Mouse (Mus musculus): ENCODE data around the gene Rgs9bp. TPM values are rescaled to one million over a fixed set of nuclear protein-coding genes. Genes with fewer than 3 reads are reported as not detected.

The Rgs9bp gene
- 0.13 TPM for polyA plus RNA-seq (2014; fragmentation: Illumina TruSeq; extraction: RNeasy Lipid Tissue Mini Kit (QIAGEN cat#74804); ENCODE audit: low read depth, low replicate concordance)

DNA sequence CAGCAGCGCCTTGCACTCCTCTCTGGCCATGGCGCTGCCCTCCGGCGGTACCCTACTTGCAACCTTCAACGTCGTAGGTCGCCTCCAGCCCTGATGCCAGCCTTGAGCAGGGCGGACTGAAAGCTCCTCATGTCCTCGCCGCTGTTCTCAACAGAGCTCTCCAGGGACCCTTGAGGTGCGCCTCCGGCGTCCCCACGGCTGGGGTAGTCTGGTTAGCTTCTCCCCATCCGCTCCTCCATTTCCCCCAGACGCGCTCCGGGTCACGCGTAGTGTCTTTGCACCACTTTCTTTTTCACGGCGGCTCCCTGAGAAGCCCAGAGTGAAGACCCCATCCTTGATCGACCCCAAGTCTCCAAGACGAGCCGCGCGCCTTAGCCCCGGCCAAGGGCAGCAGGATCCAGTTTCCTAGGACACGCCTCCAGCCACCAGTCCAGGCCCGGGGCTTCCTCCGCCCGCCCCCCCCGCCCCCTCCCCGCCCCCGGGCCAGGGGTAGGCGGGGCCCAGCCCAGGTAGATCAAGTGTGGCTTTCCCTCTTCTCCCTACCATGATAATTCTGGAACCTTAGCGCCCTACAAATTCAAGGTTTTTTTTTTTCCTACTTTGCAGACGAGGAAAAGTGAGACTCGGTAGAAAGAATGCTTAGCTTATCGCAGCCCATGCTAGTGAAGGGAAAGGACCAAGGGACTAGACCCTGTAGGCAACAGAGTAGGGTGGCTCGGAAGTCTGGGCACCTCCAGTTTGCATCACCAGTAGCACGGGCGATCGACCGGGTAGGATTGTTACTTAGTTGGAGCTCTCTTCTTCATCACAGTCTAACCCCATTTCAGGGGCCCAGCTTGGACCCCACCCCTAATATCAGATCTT is at the start of gene Rgs9bp:
Rgs9bp (minus strand) TSS at position 392 of the 864 bp plus-strand sequence.

DNA sequence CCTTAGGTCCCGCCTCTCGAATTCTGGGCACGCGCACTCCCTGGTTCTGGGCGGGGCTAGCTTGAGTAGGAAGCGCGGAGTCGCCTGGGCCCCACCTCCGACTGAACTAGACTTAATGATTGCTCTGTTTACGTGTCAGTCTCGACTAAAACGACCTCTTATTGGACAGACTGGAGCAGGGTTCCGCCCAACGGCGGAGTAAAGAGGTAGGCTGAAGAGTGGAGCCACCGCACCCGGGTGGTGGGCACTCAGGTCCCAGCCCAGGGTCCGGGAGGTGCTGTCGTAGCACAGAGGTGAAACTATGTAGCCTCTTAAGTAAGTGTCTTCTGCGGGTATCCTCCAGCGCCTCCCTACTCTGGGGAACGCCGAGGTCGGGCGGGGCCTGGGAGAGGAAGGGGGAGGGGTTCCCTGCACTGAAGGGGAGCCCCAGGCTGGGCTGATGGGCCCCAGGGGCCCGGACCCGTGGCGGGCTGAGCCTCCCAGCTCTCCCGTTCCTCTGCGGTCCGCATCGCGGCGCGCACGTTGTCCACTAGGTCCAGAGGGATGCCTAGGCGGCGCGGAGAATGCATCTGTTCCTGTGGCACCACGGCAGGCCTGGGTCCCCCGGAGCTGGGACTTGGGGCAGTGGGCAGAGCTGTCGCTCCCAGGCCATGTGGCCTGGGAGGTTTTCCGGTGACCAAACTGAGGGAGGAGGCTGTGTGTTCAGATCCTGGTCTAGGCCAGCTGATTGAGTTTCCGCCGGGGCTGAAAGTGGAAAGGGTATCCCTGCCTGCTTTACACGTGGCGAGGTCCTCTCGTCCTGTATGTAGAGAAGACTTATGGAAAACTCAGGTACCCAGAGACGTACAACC is 898 bp upstream of the Rgs9bp start, which contains the start of gene Ankrd27:
Ankrd27 (plus strand) TSS at position 190 of the 851 bp plus-strand sequence.

DNA sequence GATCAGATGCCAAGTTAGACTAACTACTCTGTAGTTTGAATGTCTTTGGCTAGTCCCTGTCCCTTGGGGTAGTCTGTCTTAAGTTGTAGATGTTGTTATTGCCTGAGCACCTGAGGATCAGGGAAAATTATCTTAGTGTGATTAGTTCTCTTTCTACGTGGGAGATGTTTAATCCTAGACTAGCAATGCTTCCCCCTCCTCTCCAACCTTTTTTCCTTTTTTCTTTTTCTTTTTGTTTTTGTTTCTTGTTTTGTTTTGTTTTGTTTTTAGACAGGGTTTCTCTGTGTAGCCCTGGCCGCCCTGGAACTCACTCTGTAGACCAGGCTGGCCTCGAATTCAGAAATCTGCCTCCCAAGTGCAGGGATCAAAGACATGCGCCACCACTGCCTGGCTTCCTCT is 29.2 kb downstream of the Rgs9bp start, which contains the start of gene Nudt19:
Nudt19 (minus strand) TSS at position 100 of the 399 bp plus-strand sequence.

DNA sequence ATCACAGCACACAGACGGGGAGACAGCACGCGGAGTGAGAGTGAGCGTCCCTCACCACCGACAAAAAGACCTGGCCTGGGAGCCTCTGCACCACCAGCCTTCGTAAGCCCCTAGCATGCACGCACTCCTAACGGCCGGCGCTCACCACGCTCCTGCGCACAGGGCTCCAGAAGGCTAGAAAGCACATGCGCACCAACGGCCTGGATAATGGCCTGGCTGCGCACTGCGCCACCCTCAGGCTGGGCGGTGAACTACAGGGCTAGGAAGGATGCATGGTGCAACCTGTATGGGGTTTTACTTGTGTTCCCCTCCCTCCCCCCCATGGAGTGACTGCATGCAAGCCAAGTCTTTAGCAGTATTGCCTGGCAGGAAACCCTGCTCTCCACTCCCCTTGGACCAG is 47.8 kb downstream of the Rgs9bp start, which contains the start of gene Tdrd12:
Tdrd12 (minus strand) TSS at position 184 of the 400 bp plus-strand sequence.

Other genes starting within 250 kb of the Rgs9bp start
- 3.7 TPM for gene Faap24, start 188.7 kb downstream of the Rgs9bp start, polyA plus RNA-seq (2014; fragmentation: Illumina TruSeq; extraction: RNeasy Lipid Tissue Mini Kit (QIAGEN cat#74804); ENCODE audit: low read depth, low replicate concordance)
- gene Cep89, start 188.5 kb downstream of the Rgs9bp start, polyA plus RNA-seq (2014; fragmentation: Illumina TruSeq; extraction: RNeasy Lipid Tissue Mini Kit (QIAGEN cat#74804); ENCODE audit: low read depth, low replicate concordance), result 110 TPM
- not detected for gene Slc7a9, start 136.8 kb downstream of the Rgs9bp start, polyA plus RNA-seq (2014; fragmentation: Illumina TruSeq; extraction: RNeasy Lipid Tissue Mini Kit (QIAGEN cat#74804); ENCODE audit: low read depth, low replicate concordance)
- 83.7 TPM for gene Tdrd12, start 47.8 kb downstream of the Rgs9bp start, polyA plus RNA-seq (2014; fragmentation: Illumina TruSeq; extraction: RNeasy Lipid Tissue Mini Kit (QIAGEN cat#74804); ENCODE audit: low read depth, low replicate concordance)
- gene Nudt19, start 29.3 kb downstream of the Rgs9bp start, polyA plus RNA-seq (2014; fragmentation: Illumina TruSeq; extraction: RNeasy Lipid Tissue Mini Kit (QIAGEN cat#74804); ENCODE audit: low read depth, low replicate concordance), result 38.2 TPM
- 11.5 TPM for gene Ankrd27, start 662 bp upstream of the Rgs9bp start, polyA plus RNA-seq (2014; fragmentation: Illumina TruSeq; extraction: RNeasy Lipid Tissue Mini Kit (QIAGEN cat#74804); ENCODE audit: low read depth, low replicate concordance)
- gene Pdcd5, start 61.9 kb upstream of the Rgs9bp start, polyA plus RNA-seq (2014; fragmentation: Illumina TruSeq; extraction: RNeasy Lipid Tissue Mini Kit (QIAGEN cat#74804); ENCODE audit: low read depth, low replicate concordance), result 1,152 TPM
- gene Dpy19l3, start 168.9 kb upstream of the Rgs9bp start, polyA plus RNA-seq (2014; fragmentation: Illumina TruSeq; extraction: RNeasy Lipid Tissue Mini Kit (QIAGEN cat#74804); ENCODE audit: low read depth, low replicate concordance), result 15.0 TPM
- 15.0 TPM for gene Zfp507, start 217.4 kb upstream of the Rgs9bp start, polyA plus RNA-seq (2014; fragmentation: Illumina TruSeq; extraction: RNeasy Lipid Tissue Mini Kit (QIAGEN cat#74804); ENCODE audit: low read depth, low replicate concordance)

Measured in testis, adult 10 weeks (tissue).